Mouse (Mus musculus) frontal cortex, postnatal 25 days (tissue): Measurements from ENCODE around the gene Col4a5.

Source experiments
- DNase-seq, 2 experiments: peaks; one replicate each; pipeline ENCODE4 v3.0.0; 2022; ENCODE audit warnings: low spot score in 2 of 2

Gene Col4a5

GRCm38 (mm10) chrX:141475110-141475509, at the start of gene Col4a5:
Gene Col4a5, plus strand, starts transcription at chrX:141475385.
- DNase-seq, result peak in 1 of 2 experiments; percentile 6

GRCm38 (mm10) chrX:141436780-141437179, 38.4 kb upstream of the Col4a5 start:
- DNase-seq, result no peak

- no peak for DNase-seq
These were observed 35.8 kb upstream of the Col4a5 start for GRCm38 (mm10) chrX:141439423-141439822.

- DNase-seq, result no peak
These were observed 27.2 kb upstream of the Col4a5 start for GRCm38 (mm10) chrX:141447936-141448335.

GRCm38 (mm10) chrX:141473470-141474302, 1.5 kb upstream of the Col4a5 start, which contains the start of gene Col4a6:
Gene Col4a6, minus strand, starts transcription at chrX:141474076.
- no peak for DNase-seq

GRCm38 (mm10) chrX:141475566-141476327, 562 bp downstream of the Col4a5 start:
- DNase-seq, result no peak

- no peak for DNase-seq
These were observed 19.4 kb downstream of the Col4a5 start for GRCm38 (mm10) chrX:141494545-141494944.

- no peak for DNase-seq
These were observed 27.9 kb downstream of the Col4a5 start for GRCm38 (mm10) chrX:141503125-141503524.

- no peak for DNase-seq
These were observed 58.3 kb downstream of the Col4a5 start for GRCm38 (mm10) chrX:141533447-141533846.

- no peak for DNase-seq
These were observed 72.3 kb downstream of the Col4a5 start for GRCm38 (mm10) chrX:141547471-141547870.

- DNase-seq, result no peak
These were observed 115.1 kb downstream of the Col4a5 start for GRCm38 (mm10) chrX:141590242-141590641.

- peak in 1 of 2 experiments; percentile 4 for DNase-seq
These were observed 246.5 kb downstream of the Col4a5 start for GRCm38 (mm10) chrX:141721725-141722124.

GRCm38 (mm10) chrX:141723936-141724335, 248.8 kb downstream of the Col4a5 start:
- no peak for DNase-seq

- peak in 1 of 2 experiments; percentile 3 for DNase-seq
These were observed 249.3 kb downstream of the Col4a5 start for GRCm38 (mm10) chrX:141724391-141724891.

- no peak for DNase-seq
These were observed 250.0 kb downstream of the Col4a5 start, which contains the start of gene Irs4 for GRCm38 (mm10) chrX:141724937-141725918. Gene Irs4, minus strand, starts transcription at chrX:141725263.

GRCm38 (mm10) chrX:141729570-141729969, 254.4 kb downstream of the Col4a5 start:
- DNase-seq, result no peak
